In genomic region chr5:135913201-135913600, GRCm38 (mm10) we compare ENCODE assay signal across 13 mouse cellular contexts. TPM values are rescaled to one million over a fixed set of nuclear protein-coding genes. Genes with fewer than 3 reads are reported as not detected.
DNase-seq lines count a peak whose midpoint lies in the region; ATAC-seq and TF ChIP-seq lines count a peak whose summit lies in the region.
"Had no signal": no experiment of that assay in that cellular context is flagged by ENCODE, and none has a peak within 500 bp of the region (broad histone marks: within the 10 kb centered on the region; RNA-seq: fewer than 3 reads in every experiment).

No protein-coding gene starts in this region.

- TF ChIP-seq CTCF in heart, postnatal 0 days (IDR thresholded peaks at IDR 0.05; ENCODE audit: low read depth) = no peak

- H3K36me3 ChIP-seq in heart, embryonic 11.5 days (ENCODE audit: control insufficient read depth, insufficient read depth, low read length) = peaks cover 30% of the 10 kb centered on the region
- H3K36me3 ChIP-seq in heart, postnatal 0 days (replicated peaks; ENCODE audit: control insufficient read depth, insufficient read depth, low read length) = peaks cover 37% of the 10 kb centered on the region
- H3K36me3 ChIP-seq in forebrain, embryonic 13.5 days (ENCODE audit: poor library complexity, severe bottlenecking) = peaks cover 94% of the 10 kb centered on the region

- H3K9me3 ChIP-seq in heart, embryonic 11.5 days (replicated peaks; ENCODE audit: control insufficient read depth, low read length) = no peaks in the 10 kb centered on the region
- no peaks in the 10 kb centered on the region for H3K9me3 ChIP-seq in heart, postnatal 0 days (replicated peaks; ENCODE audit: control insufficient read depth, low read length)
- H3K9me3 ChIP-seq in forebrain, embryonic 13.5 days (replicated peaks) = no peaks in the 10 kb centered on the region
- H3K9me3 ChIP-seq: hindbrain, embryonic 13.5 days; limb, embryonic 15.5 days had no signal

- ATAC-seq in heart, embryonic 11.5 days (replicated peaks; ENCODE audit: insufficient number of reproducible peaks, low FRiP score, low TSS enrichment) = no peak
- no peak for ATAC-seq in heart, postnatal 0 days (ENCODE audit: insufficient read depth, low read depth)
- no peak for ATAC-seq in forebrain, embryonic 13.5 days

- 70% methylated on average over 5 of the region's 5 CpGs for WGBS in heart, embryonic 11.5 days (ENCODE audit: insufficient replicate concordance)
- WGBS in heart, postnatal 0 days = 54% methylated on average over 5 of the region's 5 CpGs
- WGBS in forebrain, embryonic 13.5 days = 91% methylated on average over 5 of the region's 5 CpGs

- no peak for TF ChIP-seq EP300 in heart, postnatal 0 days (IDR thresholded peaks at IDR 0.05; ENCODE audit: low read depth)

- H3K4me2 ChIP-seq in heart, embryonic 11.5 days = no peak overlapping the region
- no peak overlapping the region for H3K4me2 ChIP-seq in heart, postnatal 0 days (ENCODE audit: low read depth, low read length)
- no peak overlapping the region for H3K4me2 ChIP-seq in forebrain, embryonic 13.5 days
- H3K4me2 ChIP-seq: hindbrain, embryonic 13.5 days; limb, embryonic 15.5 days had no signal

- peak overlapping the region; percentile 91 for H3K27ac ChIP-seq in heart, embryonic 11.5 days (ENCODE audit: low read depth, low read length)
- peak overlapping the region; percentile 96 for H3K27ac ChIP-seq in heart, postnatal 0 days (ENCODE audit: low read depth)
- no peak overlapping the region for H3K27ac ChIP-seq in forebrain, embryonic 13.5 days
- H3K27ac ChIP-seq: hindbrain, embryonic 13.5 days; limb, embryonic 15.5 days; stomach, postnatal 0 days had no signal

- H3K27me3 ChIP-seq in heart, embryonic 11.5 days (ENCODE audit: control insufficient read depth, insufficient read depth, low read length) = no peaks in the 10 kb centered on the region
- H3K27me3 ChIP-seq in heart, postnatal 0 days (ENCODE audit: control insufficient read depth, insufficient read depth, low read length) = no peaks in the 10 kb centered on the region
- H3K27me3 ChIP-seq in forebrain, embryonic 13.5 days = no peaks in the 10 kb centered on the region
- H3K27me3 ChIP-seq: hindbrain, embryonic 13.5 days; limb, embryonic 15.5 days had no signal

- no peak overlapping the region for H3K9ac ChIP-seq in heart, embryonic 11.5 days (ENCODE audit: low read depth, low read length)
- no peak overlapping the region for H3K9ac ChIP-seq in heart, postnatal 0 days (replicated peaks; ENCODE audit: low read depth, low read length)
- H3K9ac ChIP-seq in forebrain, embryonic 13.5 days = no peak overlapping the region
- H3K9ac ChIP-seq: hindbrain, embryonic 13.5 days; limb, embryonic 15.5 days had no signal

- H3K4me1 ChIP-seq in heart, embryonic 11.5 days (ENCODE audit: control insufficient read depth, insufficient read depth, low read length) = peaks cover 25% of the 10 kb centered on the region
- peaks cover 46% of the 10 kb centered on the region for H3K4me1 ChIP-seq in heart, postnatal 0 days (ENCODE audit: control insufficient read depth, insufficient read depth)
- peaks cover 11% of the 10 kb centered on the region; the same call in 1 of the 2 replicates for H3K4me1 ChIP-seq in forebrain, embryonic 13.5 days

- no peak overlapping the region for H3K4me3 ChIP-seq in heart, embryonic 11.5 days (ENCODE audit: low read depth, low read length)
- H3K4me3 ChIP-seq in heart, postnatal 0 days (ENCODE audit: low read depth, low read length) = no peak overlapping the region
- H3K4me3 ChIP-seq in forebrain, embryonic 13.5 days = no peak overlapping the region
- H3K4me3 ChIP-seq: erythroblast, embryonic 14.5 days; hindbrain, embryonic 13.5 days; limb, embryonic 15.5 days had no signal

- DNase-seq in heart, adult 8-10 months (ENCODE audit: low spot score) = no peak
- peak; percentile 21 for DNase-seq in thymus, postnatal 0 days (ENCODE audit: low spot score)
- DNase-seq in thymus, postnatal 10 days (ENCODE audit: low spot score in 2 of 2) = no peak
- DNase-seq in heart, postnatal 0 days (ENCODE audit: low spot score) = no peak
- DNase-seq in thymus, postnatal 4 days = peak; percentile 34
- no peak for DNase-seq in embryo, embryonic 11 days
- DNase-seq: right cerebral cortex, postnatal 4 days had no signal

RNA-seq across cellular contexts. Expression of gene Ywhag, which starts 21.2 kb away (rescaled TPM):
- 103 and 108 TPM in 2 replicates for polyA plus RNA-seq in heart, embryonic 11.5 days (2014; fragmentation: Nextera tagmentation; extraction: Ambion mirVana)
- 100 to 1,000 TPM; 265 to 313 (median 289) TPM for total RNA-seq in heart, adult 8-10 months (2022)
- 69.4 and 69.8 TPM in 2 replicates for polyA plus RNA-seq in thymus, postnatal 0 days (2015; fragmentation: Nextera tagmentation; extraction: Ambion mirVana)
- 47.3 and 67.2 TPM in 2 replicates for total RNA-seq in heart, postnatal 0 days (2014; rRNA removed; ENCODE audit: low replicate concordance)
- polyA plus RNA-seq in heart, postnatal 0 days (2015; fragmentation: Nextera tagmentation; extraction: Ambion mirVana) = 137 and 149 TPM in 2 replicates
- polyA plus RNA-seq in forebrain, embryonic 13.5 days (2015; fragmentation: Nextera tagmentation; extraction: Ambion mirVana) = 424 and 485 TPM in 2 replicates

RNA-seq across cellular contexts. Expression of gene Hspb1, which starts 25.5 kb away (rescaled TPM):
- 815 and 827 TPM in 2 replicates for polyA plus RNA-seq in heart, embryonic 11.5 days (2014; fragmentation: Nextera tagmentation; extraction: Ambion mirVana)
- 100 to 1,000 TPM; 312 to 583 (median 421) TPM for total RNA-seq in heart, adult 8-10 months (2022)
- polyA plus RNA-seq in thymus, postnatal 0 days (2015; fragmentation: Nextera tagmentation; extraction: Ambion mirVana) = 23.7 and 29.1 TPM in 2 replicates
- total RNA-seq in heart, postnatal 0 days (2014; rRNA removed; ENCODE audit: low replicate concordance) = 1,178 and 1,316 TPM in 2 replicates
- polyA plus RNA-seq in heart, postnatal 0 days (2015; fragmentation: Nextera tagmentation; extraction: Ambion mirVana) = 974 and 1,039 TPM in 2 replicates
- 3.9 and 4.3 TPM in 2 replicates for polyA plus RNA-seq in forebrain, embryonic 13.5 days (2015; fragmentation: Nextera tagmentation; extraction: Ambion mirVana)

Comparison
In these comparisons a context has a peak if more than half of its experiments do, and no peak if none do; other contexts are left out.
1. DNase-seq: peak in thymus, postnatal 0 days (single experiment) and thymus, postnatal 4 days (single experiment); none in heart, adult 8-10 months (single experiment), thymus, postnatal 10 days (0 of 2), heart, postnatal 0 days (single experiment) and embryo, embryonic 11 days (single experiment).
2. RNA of gene Hspb1, which starts 25.5 kb away (polyA plus RNA-seq): 974 to 1,039 TPM in heart, postnatal 0 days and 815 to 827 TPM in heart, embryonic 11.5 days; 23.7 to 29.1 TPM in thymus, postnatal 0 days and 3.9 to 4.3 TPM in forebrain, embryonic 13.5 days; every median in the first group is over 10 times any median in the second.